Comparison of ENCODE assay signal across 22 mouse cellular contexts in the genomic region with DNA sequence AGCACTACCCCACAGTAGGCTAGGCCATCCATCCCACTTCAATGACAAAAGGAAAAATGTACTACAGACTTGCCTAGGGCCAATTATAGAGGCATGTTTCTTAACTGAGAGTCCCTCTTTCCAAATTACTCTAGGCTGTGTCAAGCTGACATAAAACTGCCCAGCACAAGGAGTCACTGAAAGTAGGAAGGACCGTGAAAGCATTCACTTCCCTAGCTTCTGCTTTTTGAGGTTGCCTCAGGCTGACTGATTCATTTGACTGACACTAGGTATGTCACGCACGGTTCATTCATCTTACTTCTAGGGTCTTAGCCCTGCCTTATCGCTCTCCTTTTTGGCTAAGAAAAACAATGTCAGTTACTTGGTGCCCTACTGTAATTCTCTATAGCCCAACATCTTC. TPM values are rescaled to one million over a fixed set of nuclear protein-coding genes. Genes with fewer than 3 reads are reported as not detected.
DNase-seq lines count a peak whose midpoint lies in the region; ATAC-seq lines count a peak whose summit lies in the region.
"Had no signal": no experiment of that assay in that cellular context is flagged by ENCODE, and none has a peak within 500 bp of the region (broad histone marks: within the 10 kb centered on the region; RNA-seq: fewer than 3 reads in every experiment).

No protein-coding gene starts in this region.

- DNase-seq in 416B (ENCODE audit: low read depth) = peak; percentile 67
- no peak for DNase-seq in Muller cell, postnatal 12 days (ENCODE audit: inconsistent ontology term)
- DNase-seq in adrenal gland, adult 8-10 months = no peak
- DNase-seq: adrenal gland, postnatal 14 days; cerebellum, adult 11 months; cerebellum, adult 2 months; cerebellum, adult 9-11 months; cerebellum, postnatal 36 days; gastrocnemius, adult 2 months; gastrocnemius, postnatal 14 days; heart, adult 18-20 months; heart, postnatal 10 days; heart, postnatal 36 days had no signal

- ATAC-seq in granulocyte monocyte progenitor cell, adult 5-6 weeks (replicated peaks; ENCODE audit: poor library complexity, severe bottlenecking) = peak; percentile 94
- ATAC-seq in megakaryocyte, adult 5-6 weeks (ENCODE audit: poor library complexity, severe bottlenecking) = peak; percentile 94
- ATAC-seq in CD4-positive, CD25-positive, alpha-beta regulatory T cell, adult 4 months = no peak
- ATAC-seq: forebrain, embryonic 13.5 days; forebrain, embryonic 16.5 days; hindbrain, postnatal 0 days; inflammation-experienced regulatory T-cells, adult 6 months; intestine, postnatal 0 days; Patski had no signal

RNA-seq across cellular contexts. Expression of a gene that starts 36.3 kb away (rescaled TPM):
- total RNA-seq in granulocyte monocyte progenitor cell, adult 5-6 weeks (2014; fragmentation: Nextera tagmentation) = 47.2 and 70.3 TPM in 2 replicates
- total RNA-seq in granulocyte monocyte progenitor cell, adult 5-6 weeks (2017) = 87.4 and 88.1 TPM in 2 replicates
- 47.0 and 50.7 TPM in 2 replicates for total RNA-seq in megakaryocyte, adult 5-6 weeks (2015)
- 103 and 113 TPM in 2 replicates for total RNA-seq in megakaryocyte, adult 5-6 weeks (2017)
- polyA plus RNA-seq in CD4-positive, CD25-positive, alpha-beta regulatory T cell, adult 4 months (2017; shearing (Covaris generic)) = 10 to 100 TPM; 41.8 to 46.0 TPM
- total RNA-seq in adrenal gland, adult 8-10 months (2022) = 10 to 100 TPM; 42.7 to 51.8 (median 48.8) TPM

RNA-seq across cellular contexts. Expression of a gene that starts 36.8 kb away (rescaled TPM):
- 8.1 and 13.7 TPM in 2 replicates for total RNA-seq in granulocyte monocyte progenitor cell, adult 5-6 weeks (2014; fragmentation: Nextera tagmentation)
- total RNA-seq in granulocyte monocyte progenitor cell, adult 5-6 weeks (2017) = 14.7 and 24.6 TPM in 2 replicates
- 14.0 and 14.4 TPM in 2 replicates for total RNA-seq in megakaryocyte, adult 5-6 weeks (2015)
- total RNA-seq in megakaryocyte, adult 5-6 weeks (2017) = 6.8 and 7.3 TPM in 2 replicates
- polyA plus RNA-seq in CD4-positive, CD25-positive, alpha-beta regulatory T cell, adult 4 months (2017; shearing (Covaris generic)) = 1 to 10 TPM; 2.5 to 3.0 TPM
- total RNA-seq in adrenal gland, adult 8-10 months (2022) = 10 to 100 TPM; 71.3 to 83.2 (median 75.9) TPM
